Comparison of ENCODE assay signal across 17 mouse cellular contexts in genomic region chr7:19930481-19930880, GRCm38 (mm10). TPM values are rescaled to one million over a fixed set of nuclear protein-coding genes. Genes with fewer than 3 reads are reported as not detected.
DNase-seq lines count a peak whose midpoint lies in the region; ATAC-seq and TF ChIP-seq lines count a peak whose summit lies in the region.
"Not testable (repeated sequence)": the region's sequence is repeated elsewhere in the genome, so short reads cannot be mapped to it uniquely, and the experiment has no call there.
"Had no signal": no experiment of that assay in that cellular context is flagged by ENCODE, and none has a peak within 500 bp of the region (broad histone marks: within the 10 kb centered on the region; RNA-seq: fewer than 3 reads in every experiment).

No protein-coding gene starts in this region.

- H3K27ac ChIP-seq in lung, embryonic 15.5 days, result peak overlapping the region; percentile 75
- peak overlapping the region; percentile 43; the same call in 1 of the 2 replicates for H3K27ac ChIP-seq in lung, postnatal 0 days (ENCODE audit: low read length)
- not testable (repeated sequence) for H3K27ac ChIP-seq in midbrain, embryonic 11.5 days (ENCODE audit: low read depth, low read length)

- WGBS in lung, embryonic 15.5 days, result 53% methylated on average over 6 of the region's 6 CpGs
- 52% methylated on average over 6 of the region's 6 CpGs for WGBS in lung, postnatal 0 days
- WGBS in midbrain, embryonic 11.5 days, result 76% methylated on average over 6 of the region's 6 CpGs

- peak; percentile 35 for DNase-seq in 3134 (ENCODE audit: extremely low read depth, insufficient read length, low spot score)
- DNase-seq in NIH3T3 (ENCODE audit: low read depth), result peak; percentile 55
- peak; percentile 52 for DNase-seq in lung, postnatal 0 days (ENCODE audit: low spot score)
- peak; percentile 56 for DNase-seq in midbrain, embryonic 11.5 days (ENCODE audit: low spot score, missing footprints)

- ATAC-seq in lung, embryonic 15.5 days (ENCODE audit: borderline replicate concordance, extremely low read depth, low FRiP score, low TSS enrichment), result peak; percentile 24; the same call in 1 of the 2 replicates
- peak; percentile 16 for ATAC-seq in lung, postnatal 0 days
- ATAC-seq in midbrain, embryonic 11.5 days (ENCODE audit: low FRiP score), result not testable (repeated sequence)

- not testable (repeated sequence) for H3K36me3 ChIP-seq in E14TG2a.4 (ENCODE audit: insufficient read depth, low read length); lung, embryonic 15.5 days; lung, postnatal 0 days (ENCODE audit: insufficient read depth, low read length); midbrain, embryonic 11.5 days (ENCODE audit: control insufficient read depth, insufficient read depth, low read length)

- peaks cover 68% of the 10 kb centered on the region for H3K4me1 ChIP-seq in E14TG2a.4 (replicated peaks; ENCODE audit: low read depth, low read length)
- peaks cover 27% of the 10 kb centered on the region for H3K4me1 ChIP-seq in lung, embryonic 15.5 days
- H3K4me1 ChIP-seq in lung, postnatal 0 days (ENCODE audit: insufficient read depth, low read depth, low read length), result peaks cover 11% of the 10 kb centered on the region; the same call in 1 of the 2 replicates
- not testable (repeated sequence) for H3K4me1 ChIP-seq in midbrain, embryonic 11.5 days (ENCODE audit: control insufficient read depth, insufficient read depth, low read length)

- not testable (repeated sequence) for H3K9ac ChIP-seq in lung, embryonic 15.5 days; lung, postnatal 0 days (replicated peaks; ENCODE audit: low read depth); midbrain, embryonic 11.5 days (ENCODE audit: low read length)

- peak overlapping the region; percentile 27; the same call in 1 of the 2 replicates for H3K4me3 ChIP-seq in E14TG2a.4 (replicated peaks; ENCODE audit: low read length)
- H3K4me3 ChIP-seq in lung, embryonic 15.5 days; lung, postnatal 0 days (ENCODE audit: low read depth, low read length); midbrain, embryonic 11.5 days (ENCODE audit: low read depth, low read length): not testable (repeated sequence)

- not testable (repeated sequence) for H3K9me3 ChIP-seq in E14TG2a.4 (ENCODE audit: low read length); lung, embryonic 15.5 days; lung, postnatal 0 days (ENCODE audit: low read length); midbrain, embryonic 11.5 days (ENCODE audit: control insufficient read depth, low read length)

- TF ChIP-seq EP300 in lung, postnatal 0 days (IDR thresholded peaks at IDR 0.05), result not testable (repeated sequence)

- H3K27me3 ChIP-seq in E14TG2a.4 (ENCODE audit: insufficient read depth, low read length); lung, embryonic 15.5 days; lung, postnatal 0 days (replicated peaks; ENCODE audit: insufficient read depth, low read length); midbrain, embryonic 11.5 days (ENCODE audit: control insufficient read depth, insufficient read depth, low read length): not testable (repeated sequence)

- not testable (repeated sequence) for H3K4me2 ChIP-seq in lung, embryonic 15.5 days; lung, postnatal 0 days (replicated peaks; ENCODE audit: low read depth, low read length); midbrain, embryonic 11.5 days

- not testable (repeated sequence) for TF ChIP-seq CTCF in E14TG2a.4 (conservative IDR thresholded peaks at IDR 0.05; ENCODE audit: low read length); lung, postnatal 0 days (IDR thresholded peaks at IDR 0.05)

RNA-seq across cellular contexts. Expression of gene Pvr, which starts 9.5 kb away (rescaled TPM):
- polyA plus RNA-seq in lung, embryonic 15.5 days (2015; fragmentation: Nextera tagmentation; extraction: Ambion mirVana), result 19.0 and 22.5 TPM in 2 replicates
- 20.8 and 24.3 TPM in 2 replicates for polyA plus RNA-seq in lung, postnatal 0 days (2015; fragmentation: Nextera tagmentation; extraction: Ambion mirVana)
- polyA plus RNA-seq in midbrain, embryonic 11.5 days (2014; fragmentation: Nextera tagmentation; extraction: Ambion mirVana), result 2.8 and 3.0 TPM in 2 replicates

RNA-seq across cellular contexts. Expression of gene Igsf23, which starts 20.1 kb away (rescaled TPM):
- polyA plus RNA-seq in lung, embryonic 15.5 days (2015; fragmentation: Nextera tagmentation; extraction: Ambion mirVana), result 1.4 and 2.0 TPM in 2 replicates
- polyA plus RNA-seq in lung, postnatal 0 days (2015; fragmentation: Nextera tagmentation; extraction: Ambion mirVana), result 0.70 and 0.90 TPM in 2 replicates
- 0.20 TPM in 1 of 2 replicates, not detected in the other for polyA plus RNA-seq in midbrain, embryonic 11.5 days (2014; fragmentation: Nextera tagmentation; extraction: Ambion mirVana)
- polyA plus RNA-seq: cerebellum, adult 2 months; cortical plate, adult 2 months; embryonic facial prominence, embryonic 10.5 days; embryonic facial prominence, embryonic 12.5 days; embryonic facial prominence, embryonic 14.5 days; forebrain, embryonic 13.5 days; forebrain, embryonic 15.5 days; forebrain, postnatal 0 days had no signal

RNA-seq across cellular contexts. Expression of gene Ceacam20, which starts 34.7 kb away (rescaled TPM):
- not detected in 2 replicates for polyA plus RNA-seq in lung, embryonic 15.5 days (2015; fragmentation: Nextera tagmentation; extraction: Ambion mirVana)
- not detected in 2 replicates for polyA plus RNA-seq in lung, postnatal 0 days (2015; fragmentation: Nextera tagmentation; extraction: Ambion mirVana)
- polyA plus RNA-seq in midbrain, embryonic 11.5 days (2014; fragmentation: Nextera tagmentation; extraction: Ambion mirVana), result not detected in 2 replicates
- polyA plus RNA-seq: adrenal gland, adult 2 months; CD4-positive, CD25-positive, alpha-beta regulatory T cell, adult 4 months; cerebellum, adult 2 months; cortical plate, adult 2 months; embryonic facial prominence, embryonic 10.5 days; embryonic facial prominence, embryonic 12.5 days; embryonic facial prominence, embryonic 14.5 days; forebrain, embryonic 11.5 days; forebrain, embryonic 13.5 days; forebrain, embryonic 15.5 days; forebrain, postnatal 0 days had no signal

RNA-seq across cellular contexts. Expression of gene Ceacam19, which starts 42.7 kb away (rescaled TPM):
- not detected in 2 replicates for polyA plus RNA-seq in lung, embryonic 15.5 days (2015; fragmentation: Nextera tagmentation; extraction: Ambion mirVana)
- polyA plus RNA-seq in lung, postnatal 0 days (2015; fragmentation: Nextera tagmentation; extraction: Ambion mirVana), result 0.04 TPM in 1 of 2 replicates, not detected in the other
- polyA plus RNA-seq in midbrain, embryonic 11.5 days (2014; fragmentation: Nextera tagmentation; extraction: Ambion mirVana), result not detected in 2 replicates
- polyA plus RNA-seq: adrenal gland, adult 2 months; CD4-positive, CD25-positive, alpha-beta regulatory T cell, adult 4 months; cerebellum, adult 2 months; cortical plate, adult 2 months; embryonic facial prominence, embryonic 10.5 days; embryonic facial prominence, embryonic 12.5 days; forebrain, embryonic 11.5 days; forebrain, embryonic 13.5 days; forebrain, embryonic 15.5 days; forebrain, postnatal 0 days had no signal
